Mouse (Mus musculus): Measurements from ENCODE around the gene Dll3.
"Not testable (repeated sequence)": the region's sequence is repeated elsewhere in the genome, so short reads cannot be mapped to it uniquely, and the experiment has no call there.

Gene Dll3

GRCm38 (mm10) chr7:28251976-28252375, 50.1 kb downstream of the Dll3 start:
- no peak for DNase-seq (ENCODE audit: low spot score in 2 of 2)

GRCm38 (mm10) chr7:28248957-28249356, 53.1 kb downstream of the Dll3 start:
- no peak for DNase-seq (ENCODE audit: low spot score in 2 of 2)

- DNase-seq (ENCODE audit: low spot score in 2 of 2): not testable (repeated sequence)
Measured at GRCm38 (mm10) chr7:28243943-28244342, 58.1 kb downstream of the Dll3 start.
